Mouse (Mus musculus) liver, embryonic 14.5 days (tissue): ENCODE data around the gene Iffo1.

ENCODE experiments used
- CTCF ChIP-seq: IDR thresholded peaks from 2 replicates; pipeline ENCODE4 v1.5.1; 2016; ENCODE audit warnings: antibody characterized with exemption, low read depth, control low read depth
- EP300 ChIP-seq: IDR thresholded peaks from 2 replicates; pipeline ENCODE4 v1.6.1; 2016; ENCODE audit warnings: antibody characterized with exemption, low read depth

DNA sequence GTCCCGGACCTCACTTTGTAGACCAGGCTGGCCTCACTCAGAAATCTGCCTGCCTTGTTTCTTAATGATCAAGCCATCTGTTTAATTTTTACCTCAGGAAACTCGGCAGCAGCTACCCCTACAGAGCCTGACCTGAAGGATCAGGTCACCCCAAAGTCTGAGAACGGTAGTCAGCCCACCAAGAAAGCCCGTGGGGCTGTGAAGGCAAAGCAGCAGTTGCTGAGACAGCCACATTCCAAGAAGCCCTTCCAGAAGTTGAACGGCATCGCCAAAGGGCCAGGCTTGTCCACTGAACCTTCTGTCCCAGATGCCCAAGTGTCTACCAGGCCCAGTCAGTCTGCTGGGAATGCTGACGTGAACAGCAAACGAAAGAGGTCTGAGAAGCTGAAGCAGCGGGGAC lies 1.1 kb upstream of the Iffo1 start:
- TF ChIP-seq CTCF: no peak
- TF ChIP-seq EP300: no peak
